Mouse (Mus musculus) midbrain, postnatal 0 days (tissue): ENCODE data around the gene Prkce. TPM values are rescaled to one million over a fixed set of nuclear protein-coding genes. Genes with fewer than 3 reads are reported as not detected.
A peak's percentile ranks its signal among the peaks of the same experiment; 100 is the strongest.

Source experiments
- ATAC-seq: fragments of 200-750 bp; cut with Nextera tagmentation; 2 replicates; pipeline ENCODE4 v1.8.0; 2017; ENCODE audit warnings: moderate number of reproducible peaks, mild to moderate bottlenecking, moderate TSS enrichment, moderate library complexity; ENCODE audit not compliant: low FRiP score
- DNase-seq: peaks from one replicate; pipeline ENCODE4 v3.0.0-alpha.2; 2015; ENCODE audit warnings: low spot score
- H3K27ac ChIP-seq: fragments of 300-500 bp; sonication (generic); 2 replicates; pipeline ENCODE4 v1.5.1; 2014; ENCODE audit warnings: low read depth, mild to moderate bottlenecking, low read length, mixed read lengths
- H3K27me3 ChIP-seq: fragments of 300-500 bp; sonication (generic); 2 replicates; pipeline ENCODE4 v1.6.1; 2014; ENCODE audit warnings: low read length, control low read depth, mixed read lengths; ENCODE audit not compliant: insufficient read depth
- H3K36me3 ChIP-seq: fragments of 300-500 bp; sonication (generic); 2 replicates; pipeline ENCODE4 v1.6.1; 2014; ENCODE audit warnings: low read length, control low read depth, mixed read lengths; ENCODE audit not compliant: insufficient read depth
- H3K4me1 ChIP-seq: fragments of 300-500 bp; sonication (generic); 2 replicates; pipeline ENCODE4 v1.6.1; 2014; ENCODE audit warnings: mild to moderate bottlenecking, control low read depth, antibody characterized with exemption, low read length, mixed read lengths; ENCODE audit not compliant: insufficient read depth
- H3K4me2 ChIP-seq: fragments of 300-500 bp; sonication (generic); 2 replicates; pipeline ENCODE4 v1.6.1; 2014; ENCODE audit warnings: low read depth, mild to moderate bottlenecking, low read length, mixed read lengths; ENCODE audit not compliant: poor library complexity, severe bottlenecking
- H3K4me3 ChIP-seq: fragments of 300-500 bp; sonication (generic); 2 replicates; pipeline ENCODE4 v1.5.1; 2014; ENCODE audit warnings: low read depth, mild to moderate bottlenecking, low read length, moderate library complexity
- H3K9ac ChIP-seq: fragments of 300-500 bp; sonication (generic); replicated peaks from 2 replicates; pipeline ENCODE4 v1.6.1; 2014; ENCODE audit warnings: mild to moderate bottlenecking, low read length, moderate library complexity, mixed read lengths; ENCODE audit not compliant: poor library complexity, severe bottlenecking
- H3K9me3 ChIP-seq: fragments of 300-500 bp; sonication (generic); 2 replicates; pipeline ENCODE4 v1.6.1; 2016; ENCODE audit warnings: low read length, control low read depth
- CTCF ChIP-seq: IDR thresholded peaks from 2 replicates; pipeline ENCODE4 v1.5.1; 2016; ENCODE audit warnings: antibody characterized with exemption, mild to moderate bottlenecking
- WGBS: fragments of 180-500 bp; shearing (Covaris S2); extraction: QIAGEN DNeasy Blood & Tissue Kit; methylation state at CpG from one replicate; pipeline ENCODE4 v1.1.7; 2014; 5-methylcytosine and 5-hydroxymethylcytosine counted together
- polyA plus RNA-seq: library from polyadenylated mRNA; unstranded; fragments of >200 nt; fragmentation: Nextera tagmentation; extraction: Ambion mirVana; gene quantifications from 2 replicates; pipeline ENCODE4 v1.2.1, GENCODE M21; 2015
- total RNA-seq: library from RNA; depleted of rRNA; stranded (reverse); fragments of >200 nt; gene quantifications from 2 replicates; pipeline ENCODE4 v1.2.3, GENCODE M21; 2014

Prkce gene
- total and polyA plus RNA-seq, 2 experiments from 2014 or later: 61.0 to 64.5 TPM

DNA sequence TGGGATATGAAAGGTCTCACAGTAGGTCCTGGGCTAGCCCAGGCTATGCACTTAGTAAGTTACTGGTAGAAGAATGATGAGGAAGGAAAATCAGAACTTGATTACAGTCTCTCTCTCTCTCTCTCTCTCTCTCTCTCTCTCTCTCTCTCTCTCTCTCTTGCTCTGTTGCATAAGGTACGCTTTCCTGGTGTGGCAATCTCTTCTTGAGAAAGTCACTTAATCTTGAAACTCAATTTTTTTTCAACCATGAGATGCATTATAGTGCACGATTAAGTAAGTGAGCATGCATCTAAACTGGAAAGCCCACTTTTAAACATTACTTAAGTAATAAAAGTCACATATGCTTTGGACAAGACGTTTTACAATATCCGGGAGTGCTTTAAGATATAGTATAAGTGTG lies 285.3 kb downstream of the Prkce start:
- Histone ChIP-seq H3K4me2 (no peak overlapping the region), H3K4me1 (no peaks in the 10 kb centered on the region), H3K27ac (no peak overlapping the region), H3K9me3 (no peaks in the 10 kb centered on the region), H3K9ac (no peak overlapping the region), H3K36me3 (no peaks in the 10 kb centered on the region), H3K4me3 (no peak overlapping the region), H3K27me3 (no peaks in the 10 kb centered on the region)
- 96% methylated on average over 4 of the region's 4 CpGs for WGBS
- ATAC-seq (no peak), DNase-seq (no peak)
- TF ChIP-seq CTCF: no peak

DNA sequence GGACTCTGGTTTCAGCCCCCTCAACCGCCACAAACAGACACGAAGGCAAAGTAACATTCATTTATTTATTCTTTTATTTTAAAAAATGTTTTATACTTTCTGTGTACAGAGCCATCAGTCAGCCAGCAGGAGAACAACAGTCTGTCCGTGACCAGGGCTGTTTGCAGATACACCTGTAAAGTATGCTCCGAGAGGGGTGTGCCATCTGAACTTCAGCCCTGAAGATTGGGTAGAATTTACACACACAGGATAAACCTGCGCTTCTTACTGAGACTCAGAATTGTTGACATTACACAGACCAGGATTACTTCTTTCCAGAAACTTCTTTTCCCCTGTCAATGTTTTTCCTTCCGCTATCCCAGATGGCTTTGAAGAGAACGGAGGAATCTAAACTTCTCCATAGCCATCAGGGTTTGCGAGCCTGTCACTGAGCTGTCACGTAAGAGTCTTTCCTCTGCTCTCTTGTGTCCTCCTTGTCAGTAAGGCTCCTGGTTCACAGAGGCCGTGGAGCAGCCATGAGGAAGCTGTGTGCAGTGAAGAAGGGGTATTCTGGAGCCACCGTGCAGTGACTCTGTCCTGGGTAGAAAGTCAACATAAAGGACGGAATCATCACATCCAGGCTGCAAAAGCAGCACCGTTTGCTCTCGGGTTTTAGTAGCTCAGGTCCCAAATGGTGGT lies 286.2 kb downstream of the Prkce start:
- Histone ChIP-seq H3K9me3 (no peaks in the 10 kb centered on the region), H3K9ac (no peak overlapping the region), H3K36me3 (no peaks in the 10 kb centered on the region), H3K4me3 (no peak overlapping the region), H3K4me1 (no peaks in the 10 kb centered on the region), H3K4me2 (no peak overlapping the region), H3K27ac (no peak overlapping the region), H3K27me3 (no peaks in the 10 kb centered on the region)
- no peak for TF ChIP-seq CTCF
- WGBS: 88% methylated on average over 14 of the region's 14 CpGs
- DNase-seq (no peak), ATAC-seq (no peak)

DNA sequence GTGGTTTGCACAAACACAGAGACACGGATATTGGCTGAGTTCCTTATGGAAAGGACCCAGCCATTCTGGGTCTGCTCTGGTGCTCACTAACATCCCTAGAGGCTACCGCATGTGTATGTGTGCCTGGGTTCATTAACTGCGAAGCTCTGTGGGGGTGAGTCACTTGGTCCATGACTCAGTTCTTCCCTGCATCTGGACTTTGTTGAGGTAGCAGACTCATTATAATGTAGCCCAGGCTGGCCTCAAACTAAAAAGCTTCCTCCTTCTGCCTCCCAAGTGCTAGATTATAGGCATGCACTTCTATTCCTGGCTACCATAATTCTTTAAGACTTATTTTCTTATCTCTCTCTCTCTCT lies 286.7 kb downstream of the Prkce start:
- 91% methylated on average over 3 of the region's 3 CpGs for WGBS
- no peak overlapping the region for H3K9ac ChIP-seq
- H3K4me3 ChIP-seq: no peak overlapping the region
- no peak overlapping the region for H3K4me2 ChIP-seq
- no peak overlapping the region for H3K27ac ChIP-seq
- no peak for TF ChIP-seq CTCF
- no peak for DNase-seq
- H3K4me1 ChIP-seq: no peaks in the 10 kb centered on the region
- no peaks in the 10 kb centered on the region for H3K9me3 ChIP-seq
- no peaks in the 10 kb centered on the region for H3K36me3 ChIP-seq
- H3K27me3 ChIP-seq: no peaks in the 10 kb centered on the region
- no peak for ATAC-seq

DNA sequence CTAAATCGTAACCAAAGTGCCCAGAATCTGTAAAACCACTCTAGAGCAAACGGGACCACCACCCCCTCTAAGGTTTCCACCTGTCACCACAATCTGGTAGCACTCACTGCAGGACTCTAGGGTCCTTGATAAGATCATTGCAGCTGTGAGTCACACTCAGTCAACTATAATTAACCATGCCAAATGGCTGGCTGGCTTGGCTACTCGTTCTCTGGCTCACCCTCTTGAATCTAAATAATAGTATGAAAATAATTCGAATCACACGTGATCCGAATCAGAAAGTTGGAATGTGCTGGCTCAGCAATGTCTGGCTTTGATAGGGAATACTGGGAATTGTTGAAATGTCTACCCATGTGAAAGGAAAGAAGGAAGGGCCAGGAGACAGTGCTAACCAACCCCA lies 288.9 kb downstream of the Prkce start:
- no peak overlapping the region for H3K9ac ChIP-seq
- ATAC-seq: no peak
- no peaks in the 10 kb centered on the region for H3K27me3 ChIP-seq
- H3K4me3 ChIP-seq: no peak overlapping the region
- H3K4me2 ChIP-seq: no peak overlapping the region
- H3K36me3 ChIP-seq: no peaks in the 10 kb centered on the region
- no peak for TF ChIP-seq CTCF
- no peaks in the 10 kb centered on the region for H3K9me3 ChIP-seq
- 68% methylated on average over 6 of the region's 6 CpGs for WGBS
- no peak overlapping the region for H3K27ac ChIP-seq
- DNase-seq: peak; percentile 35
- H3K4me1 ChIP-seq: no peaks in the 10 kb centered on the region

DNA sequence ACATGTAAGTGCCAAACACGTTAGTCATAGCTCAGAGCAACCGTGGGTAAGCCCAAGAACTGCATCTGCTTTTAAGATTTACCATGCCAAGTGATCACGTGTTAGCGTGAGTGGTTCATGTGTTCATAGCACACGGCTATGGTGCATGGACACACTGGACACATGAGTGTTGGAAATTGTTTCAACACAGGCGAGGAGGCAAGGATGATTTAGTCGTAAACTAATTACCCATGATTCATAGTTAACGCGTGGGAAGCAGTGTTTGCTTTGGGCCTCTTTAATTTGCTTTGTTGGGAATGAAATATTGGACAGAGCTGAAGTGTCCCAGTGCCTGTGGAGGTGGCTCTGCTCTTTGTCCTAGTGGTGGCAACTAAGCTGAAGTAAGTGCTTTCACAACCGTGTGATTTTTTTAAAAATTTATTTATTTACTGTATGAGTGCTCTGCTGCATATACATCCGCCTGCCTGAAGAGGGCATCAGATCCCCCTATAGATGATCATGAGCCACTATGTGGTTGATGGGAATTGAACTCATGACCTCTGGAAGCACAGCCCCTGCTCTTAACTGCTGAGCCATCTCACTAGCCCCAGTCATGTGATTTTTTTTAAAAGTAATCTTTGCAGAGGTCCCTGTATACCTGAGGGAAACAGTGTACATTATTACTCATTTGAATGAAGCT lies 290.9 kb downstream of the Prkce start:
- 87% methylated on average over 11 of the region's 11 CpGs for WGBS
- peak; percentile 43 for TF ChIP-seq CTCF
- Histone ChIP-seq H3K4me2 (no peak overlapping the region), H3K36me3 (no peaks in the 10 kb centered on the region), H3K9me3 (no peaks in the 10 kb centered on the region), H3K27me3 (no peaks in the 10 kb centered on the region), H3K27ac (no peak overlapping the region), H3K9ac (no peak overlapping the region), H3K4me1 (no peaks in the 10 kb centered on the region), H3K4me3 (no peak overlapping the region)
- DNase-seq: no peak
- ATAC-seq: no peak

DNA sequence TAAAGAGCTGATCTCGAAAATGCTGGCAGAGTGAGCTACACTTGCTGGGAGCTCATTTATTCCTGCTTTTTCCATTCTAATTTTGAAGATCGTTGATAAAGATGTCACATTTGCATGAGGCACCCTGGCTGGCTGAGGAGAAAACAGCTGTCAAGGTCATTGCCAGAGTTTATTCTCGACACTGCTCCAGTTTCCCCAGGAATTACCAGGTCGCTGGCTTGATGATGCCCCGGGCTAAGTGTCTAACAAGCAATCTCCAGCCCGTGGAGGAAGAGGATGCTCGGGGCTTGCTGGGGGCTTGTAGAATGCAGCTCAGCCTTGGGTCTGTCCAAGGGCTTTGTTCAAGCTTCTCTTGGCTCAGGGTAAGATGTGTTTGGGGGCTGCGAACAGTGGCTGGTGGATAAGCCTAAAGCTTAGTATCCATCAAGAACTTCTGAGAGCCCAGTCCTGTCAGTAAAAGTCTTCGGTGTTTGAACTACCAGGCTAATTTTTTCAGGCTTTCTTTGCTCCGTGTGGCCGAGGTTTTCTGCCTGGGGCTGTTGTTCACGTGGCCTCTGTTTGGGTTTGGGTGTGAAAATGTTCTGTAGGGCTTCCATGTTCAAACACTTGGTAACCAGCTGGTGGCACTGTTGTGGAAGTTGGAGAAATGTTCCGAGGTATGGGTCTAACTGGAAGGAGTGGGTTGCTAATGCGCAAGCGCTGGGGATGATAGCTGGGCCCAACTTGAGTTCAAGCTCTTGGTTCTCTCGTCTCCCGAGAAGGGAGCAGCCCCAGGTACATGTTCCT lies 293.3 kb downstream of the Prkce start:
- H3K27me3 ChIP-seq: no peaks in the 10 kb centered on the region
- no peaks in the 10 kb centered on the region for H3K4me1 ChIP-seq
- ATAC-seq (peak; percentile 52; the same call in 1 of the 2 replicates), DNase-seq (peak; percentile 56)
- no peak overlapping the region for H3K4me2 ChIP-seq
- no peak overlapping the region for H3K9ac ChIP-seq
- no peak overlapping the region for H3K4me3 ChIP-seq
- H3K36me3 ChIP-seq: no peaks in the 10 kb centered on the region
- WGBS: 61% methylated on average over 17 of the region's 17 CpGs
- TF ChIP-seq CTCF: peak; percentile 50
- no peak overlapping the region for H3K27ac ChIP-seq
- H3K9me3 ChIP-seq: no peaks in the 10 kb centered on the region
